Mouse (Mus musculus) kidney, postnatal 36 days (tissue): Measurements from ENCODE around the gene Ms4a6d.
"Not testable (repeated sequence)": the region's sequence is repeated elsewhere in the genome, so short reads cannot be mapped to it uniquely, and the experiment has no call there.

Experiments
- DNase-seq, 2 experiments: peaks; one replicate each; pipeline ENCODE4 v3.0.0; 2021 to 2022; ENCODE audit warnings: mixed read lengths in 2 of 2

Ms4a6d gene

GRCm38 (mm10) chr19:11604603-11605002, at the start of gene Ms4a6d:
Ms4a6d (minus strand) TSS chr19:11604849.
- DNase-seq: no peak

GRCm38 (mm10) chr19:11649564-11649963, 44.9 kb upstream of the Ms4a6d start:
- no peak for DNase-seq

- DNase-seq: no peak
These were observed 41.5 kb upstream of the Ms4a6d start for GRCm38 (mm10) chr19:11646166-11646565.

GRCm38 (mm10) chr19:11640732-11641131, 36.1 kb upstream of the Ms4a6d start, which contains the start of gene Ms4a3:
Ms4a3 (minus strand) TSS chr19:11640851.
- DNase-seq: no peak

DNA sequence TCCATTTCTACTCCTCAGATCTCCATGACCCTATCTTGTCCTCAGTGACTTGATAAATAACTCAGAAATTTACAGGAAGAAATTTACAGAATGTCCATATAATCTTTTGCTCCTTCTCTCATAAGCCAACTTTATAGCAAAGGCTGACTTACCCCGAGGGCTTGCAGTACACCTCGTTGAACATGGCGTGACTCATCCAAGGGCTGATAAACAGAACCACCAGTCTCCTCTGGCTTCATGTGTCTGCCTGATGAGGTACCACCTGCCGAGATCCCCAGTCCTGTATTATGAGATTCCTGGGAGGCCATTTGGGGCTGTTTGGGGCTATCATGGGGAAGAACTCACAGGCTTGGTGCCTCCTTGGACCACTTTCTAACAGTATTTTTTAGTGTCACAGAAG, 34.4 kb upstream of the Ms4a6d start:
- DNase-seq: no peak

DNA sequence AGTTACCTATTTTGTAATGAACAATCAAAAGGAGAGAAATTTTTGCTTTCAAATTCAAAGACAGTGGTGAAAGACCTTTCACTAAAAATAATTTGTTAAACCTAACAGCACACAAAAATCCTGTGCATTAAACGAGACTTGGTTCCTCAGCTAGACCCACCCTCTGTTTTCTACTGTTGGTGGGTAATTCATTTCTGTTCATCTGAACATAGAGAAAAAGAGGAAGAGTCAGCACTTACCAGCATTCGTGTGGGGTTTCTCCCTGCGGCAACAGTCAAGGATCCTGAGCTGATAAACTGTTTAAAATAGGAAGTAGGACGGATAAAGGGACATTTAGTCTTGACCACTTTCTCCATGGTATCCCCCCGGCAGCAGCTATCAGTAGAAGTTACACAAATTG, 30.9 kb upstream of the Ms4a6d start:
- DNase-seq: no peak

DNA sequence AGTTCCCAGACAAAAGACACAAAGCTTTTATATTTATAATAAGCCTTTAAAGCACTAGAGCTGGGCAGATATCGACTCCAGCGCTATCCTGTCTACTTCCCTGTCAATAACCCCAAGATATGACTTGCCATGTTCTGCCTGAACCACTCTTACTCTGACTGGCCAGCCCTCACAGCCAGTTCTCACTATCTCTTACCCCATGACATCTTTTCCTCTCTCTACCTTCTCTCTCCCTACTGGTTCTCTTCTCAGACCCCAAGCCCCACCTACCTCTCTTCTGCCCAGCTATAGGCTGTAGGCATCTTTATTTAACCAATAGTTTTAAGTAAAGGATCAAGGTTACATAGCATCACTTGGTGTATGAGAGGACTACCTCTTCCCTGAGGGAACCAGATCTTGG, 29.7 kb upstream of the Ms4a6d start:
- DNase-seq: no peak

DNA sequence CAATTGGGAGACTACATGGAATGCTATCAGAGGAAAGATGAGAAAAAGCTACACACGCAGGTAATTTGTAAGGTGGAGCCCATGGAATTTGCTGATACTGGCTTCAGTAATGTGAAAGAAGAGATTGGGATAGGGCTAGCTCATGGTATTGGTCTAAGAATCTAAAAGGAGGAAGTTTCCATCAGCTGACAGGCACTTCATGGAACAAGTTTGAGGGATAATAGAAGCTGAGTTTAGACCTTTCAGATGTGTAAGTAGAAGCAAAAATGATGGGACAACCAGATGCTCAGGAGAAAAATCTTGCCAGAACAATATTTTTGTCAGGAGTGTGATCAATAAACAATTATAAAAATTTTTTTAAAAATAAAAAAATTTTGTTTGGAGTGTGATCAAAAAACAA, 29.1 kb upstream of the Ms4a6d start:
- no peak for DNase-seq

DNA sequence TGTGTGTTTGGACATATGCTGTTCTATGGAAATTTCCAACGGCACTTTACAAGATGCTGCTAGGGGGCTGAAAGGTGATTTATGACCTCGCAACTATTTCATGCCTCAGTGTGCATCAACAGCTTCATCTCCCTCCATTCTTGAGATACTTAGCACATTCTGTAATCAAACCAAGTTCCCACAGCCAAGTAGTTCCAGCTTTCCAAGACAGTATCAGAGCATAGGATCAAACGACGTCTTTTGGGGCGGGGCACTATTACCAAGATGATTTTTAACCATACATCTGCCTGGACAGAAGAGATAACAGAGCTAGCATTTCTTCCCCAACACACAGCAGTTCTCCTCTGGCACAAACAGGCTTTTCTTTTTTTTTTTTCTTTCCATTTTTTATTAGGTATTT, 20.6 kb upstream of the Ms4a6d start:
- no peak for DNase-seq

DNA sequence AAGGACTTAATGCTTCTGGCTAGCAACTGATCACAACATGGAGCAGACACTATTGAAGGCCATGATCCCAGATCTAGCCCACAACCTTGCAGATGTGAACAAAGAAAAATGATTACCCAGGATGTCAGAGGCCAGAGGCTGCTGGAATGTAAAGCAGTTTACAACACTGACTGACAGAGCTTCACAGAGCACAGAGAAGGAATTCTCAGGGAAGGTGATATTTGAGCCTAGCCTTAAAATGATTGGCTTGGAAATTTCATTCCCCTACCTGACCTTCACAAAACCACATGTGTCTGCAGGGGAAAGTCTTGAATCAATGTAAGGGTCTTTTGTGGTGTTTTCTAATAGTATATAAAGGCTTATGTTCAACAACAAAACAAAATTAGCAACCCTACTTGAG, 20.2 kb upstream of the Ms4a6d start:
- DNase-seq: no peak

DNA sequence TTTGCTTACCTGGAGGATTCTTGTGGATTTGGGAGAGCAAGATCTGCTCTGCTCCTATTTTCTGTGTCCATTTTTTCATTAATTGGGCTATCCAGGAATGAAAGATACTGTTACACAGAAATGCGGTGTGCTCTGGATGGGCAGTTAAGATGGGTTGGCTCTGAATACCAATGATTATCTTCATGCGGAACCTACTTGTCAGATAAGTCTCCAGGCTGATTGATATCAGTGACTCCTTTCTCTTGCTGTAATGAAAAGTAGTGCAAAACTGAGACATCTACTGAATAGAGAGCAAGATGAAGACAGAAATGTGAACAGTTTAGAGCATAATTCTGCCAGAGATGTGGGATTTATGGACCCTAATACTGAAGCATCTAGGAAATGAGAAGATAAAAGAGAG, 18.9 kb upstream of the Ms4a6d start, which contains the start of gene Ms4a2:
Gene Ms4a2 (minus strand): TSS at position 169 of the 400 bp plus-strand sequence.
- DNase-seq: no peak

GRCm38 (mm10) chr19:11617983-11618382, 13.3 kb upstream of the Ms4a6d start:
- DNase-seq: no peak

GRCm38 (mm10) chr19:11614805-11615204, 10.2 kb upstream of the Ms4a6d start:
- no peak for DNase-seq

DNA sequence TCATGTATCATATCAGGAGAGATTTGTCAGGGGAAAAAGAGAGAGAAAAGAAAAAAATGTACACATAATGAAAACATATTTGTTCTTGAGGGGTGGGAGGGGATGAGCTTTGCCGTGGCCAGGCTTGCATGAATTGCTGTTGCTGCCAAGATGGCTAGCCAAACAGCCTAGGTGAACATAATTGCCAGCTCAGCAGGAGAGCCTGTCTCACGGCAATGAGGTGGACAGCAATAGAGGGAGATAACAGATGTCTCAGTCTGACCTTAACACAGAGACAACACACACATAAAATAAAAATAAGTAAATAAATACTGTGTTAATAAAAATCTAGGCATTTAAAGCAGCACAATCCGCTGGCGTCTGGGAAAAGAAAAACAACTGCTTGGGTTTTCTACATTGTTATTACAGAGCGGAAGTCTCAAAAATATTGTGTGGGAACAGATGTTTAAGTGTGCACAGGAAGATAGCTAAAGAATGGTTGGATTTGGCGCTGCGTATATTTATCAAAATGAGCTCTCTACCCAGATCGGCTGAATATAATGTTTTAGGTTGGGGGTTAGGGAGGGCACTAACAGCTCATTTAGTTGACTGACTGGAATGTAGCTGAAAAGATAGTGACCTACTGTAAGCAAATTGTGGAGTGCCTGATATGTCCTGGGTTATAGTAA, 9.3 kb upstream of the Ms4a6d start:
- no peak for DNase-seq

DNA sequence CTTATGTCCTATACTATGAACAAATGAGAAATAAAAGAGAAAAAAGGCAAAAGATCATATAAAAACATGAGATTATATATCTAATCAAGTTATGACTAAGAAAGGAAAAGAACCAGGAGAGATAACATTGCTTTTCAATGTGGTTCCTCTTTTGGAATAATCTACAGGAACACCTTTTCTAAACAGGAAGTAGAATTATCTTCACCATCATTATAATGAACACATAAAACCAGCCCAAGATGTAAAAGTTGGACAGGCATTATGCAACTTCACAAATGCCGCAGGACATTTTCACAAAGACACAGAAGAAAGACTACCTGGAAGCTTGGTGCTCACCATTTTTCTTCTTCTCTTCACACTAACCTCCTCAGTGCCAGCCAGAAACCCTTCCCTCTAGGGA, 8.4 kb upstream of the Ms4a6d start:
- no peak for DNase-seq

DNA sequence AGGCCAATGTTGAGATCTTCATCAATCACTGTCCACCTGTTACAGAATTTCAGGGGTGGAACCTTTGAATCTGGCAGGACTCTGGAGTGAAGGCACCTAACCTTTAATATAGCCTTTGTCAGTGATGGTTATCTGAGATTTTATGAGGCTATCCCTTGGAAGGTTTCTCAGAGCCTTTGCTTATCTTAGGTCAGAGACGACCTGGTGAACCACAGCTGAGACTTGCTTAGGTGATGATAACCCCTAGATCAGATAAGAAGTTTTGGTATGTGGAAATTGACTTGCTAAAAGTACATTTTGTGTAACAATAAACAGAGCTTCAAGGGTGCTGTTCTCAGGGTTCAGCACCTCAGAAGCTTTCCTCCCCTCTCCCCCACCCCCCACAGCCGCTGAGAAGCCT, 7.6 kb upstream of the Ms4a6d start:
- DNase-seq: no peak

DNA sequence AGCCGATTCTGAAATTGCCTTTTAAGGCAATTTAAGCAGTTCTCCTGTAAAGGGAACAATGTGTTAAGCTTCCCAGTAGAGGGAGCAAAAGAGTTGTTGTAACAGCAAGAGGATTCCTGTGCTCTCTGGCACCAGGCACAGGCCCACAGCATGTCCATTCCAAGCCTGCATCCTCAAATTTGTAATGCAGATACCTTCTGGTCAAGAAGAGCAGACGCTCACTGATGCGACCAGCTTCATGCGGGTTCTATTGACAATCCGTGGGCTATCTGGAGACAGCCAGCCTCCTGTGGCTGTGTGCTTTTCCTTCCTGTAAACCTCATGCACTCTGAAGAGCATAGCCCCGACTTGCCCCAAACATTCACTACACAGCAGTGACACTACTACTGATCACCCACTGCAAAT, 6.9 kb upstream of the Ms4a6d start:
- DNase-seq: peak; percentile 21 to 28

- DNase-seq: peak; percentile 6 to 70
These were observed 3.5 kb upstream of the Ms4a6d start for GRCm38 (mm10) chr19:11608172-11608571.

DNA sequence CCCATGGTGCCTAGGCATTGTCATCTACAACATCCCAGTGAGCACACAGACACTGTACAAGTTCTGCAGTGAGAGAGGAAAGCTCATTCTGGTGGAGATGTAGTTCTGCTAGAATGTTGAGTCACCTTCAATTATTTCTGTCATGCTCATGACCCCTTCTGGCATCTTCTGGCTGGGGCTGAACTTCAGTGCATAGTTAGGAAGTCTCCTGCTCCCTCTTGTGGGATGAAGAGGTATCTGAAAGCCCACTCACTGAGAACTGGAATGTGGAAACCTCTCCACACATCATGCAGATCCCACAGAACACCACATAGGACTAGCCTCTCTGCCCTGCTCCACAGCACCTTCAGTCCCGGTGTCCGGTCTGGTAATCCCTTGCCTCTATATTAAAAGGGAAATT, 2.6 kb downstream of the Ms4a6d start:
- peak; percentile 2 to 6 for DNase-seq

DNA sequence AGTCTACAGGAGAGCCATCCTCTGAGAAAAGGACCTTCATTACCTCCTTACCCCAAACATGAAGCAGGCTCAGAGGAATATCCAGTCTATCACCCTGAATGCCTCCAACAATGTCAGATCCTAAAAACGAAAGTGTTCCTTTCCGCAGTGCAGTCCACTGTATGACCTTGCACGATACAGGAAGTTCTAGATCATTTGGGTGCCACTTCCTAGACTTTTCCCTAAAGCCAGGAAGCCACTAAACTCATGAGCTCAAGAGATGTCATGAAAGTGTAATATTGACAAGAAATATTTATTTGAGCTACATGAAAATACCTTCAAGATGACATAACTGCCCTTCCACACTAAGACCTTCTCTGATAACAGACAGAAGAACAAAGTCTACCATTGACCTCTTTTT, 3.3 kb downstream of the Ms4a6d start:
- no peak for DNase-seq

DNA sequence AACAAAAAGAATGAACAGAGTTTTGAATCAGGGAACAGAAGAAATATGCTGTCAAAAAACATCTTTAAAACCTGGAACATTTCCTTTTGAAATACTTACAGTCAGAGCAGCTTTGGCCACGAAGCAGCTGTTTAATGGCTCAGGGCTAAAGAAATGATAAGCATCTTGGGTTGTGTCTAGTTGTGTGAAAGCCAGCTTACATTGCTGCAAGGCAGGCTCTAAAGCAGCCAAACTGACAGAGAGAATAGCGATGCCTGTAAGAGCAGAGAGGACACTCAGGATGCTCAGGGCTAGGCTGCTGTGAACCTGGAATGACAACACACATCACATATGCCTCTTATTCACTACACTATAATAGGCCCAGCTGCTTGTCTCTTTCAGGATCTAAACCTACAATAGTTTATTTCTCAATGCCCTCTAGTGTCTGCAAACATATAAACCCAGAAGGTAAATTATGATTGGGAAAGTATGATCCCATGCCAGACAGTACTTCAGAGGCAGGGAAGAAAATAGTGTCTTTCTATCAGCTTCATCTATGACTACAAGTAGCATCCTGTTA, 14.7 kb downstream of the Ms4a6d start:
- no peak for DNase-seq

DNA sequence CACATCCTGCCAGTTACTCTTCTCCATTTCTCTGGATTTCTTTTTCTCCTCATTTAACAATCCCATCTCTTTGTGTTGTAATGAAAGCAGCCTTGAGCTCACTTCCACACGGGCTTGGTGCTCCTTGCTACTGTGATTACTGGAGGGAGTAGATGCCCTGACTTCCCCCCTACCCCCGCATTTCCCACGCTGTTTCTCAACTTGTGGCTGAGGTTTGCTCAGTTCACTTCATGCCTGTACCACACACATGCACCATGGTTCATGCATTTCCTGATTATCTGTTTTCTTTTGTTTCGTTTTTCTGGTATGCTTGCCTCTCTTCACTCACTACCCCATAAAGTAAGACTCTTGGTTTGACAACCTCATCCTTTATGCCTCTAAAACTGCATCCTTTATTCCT, 15.4 kb downstream of the Ms4a6d start:
- DNase-seq: no peak

DNA sequence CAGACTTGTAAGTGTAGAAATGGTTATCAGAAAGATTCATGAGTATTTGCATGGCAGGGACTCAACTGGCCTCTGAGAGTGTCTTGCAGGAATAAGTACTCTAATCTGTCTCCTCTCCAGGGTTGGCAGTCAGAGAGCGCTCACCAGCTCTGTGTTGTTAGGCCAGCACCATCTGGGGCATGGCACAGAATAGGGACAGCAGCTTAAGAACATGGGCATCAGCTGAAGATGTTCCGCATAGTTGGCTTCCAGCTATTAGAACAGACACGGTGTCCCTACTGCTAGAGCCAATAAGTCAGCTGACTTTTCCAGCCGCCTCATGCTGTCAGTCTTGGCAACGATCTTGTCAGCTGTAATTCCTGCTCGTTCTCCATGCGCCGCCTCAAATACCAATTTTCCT, 29.7 kb downstream of the Ms4a6d start:
- peak in 1 of 2 experiments; percentile 1 for DNase-seq

DNA sequence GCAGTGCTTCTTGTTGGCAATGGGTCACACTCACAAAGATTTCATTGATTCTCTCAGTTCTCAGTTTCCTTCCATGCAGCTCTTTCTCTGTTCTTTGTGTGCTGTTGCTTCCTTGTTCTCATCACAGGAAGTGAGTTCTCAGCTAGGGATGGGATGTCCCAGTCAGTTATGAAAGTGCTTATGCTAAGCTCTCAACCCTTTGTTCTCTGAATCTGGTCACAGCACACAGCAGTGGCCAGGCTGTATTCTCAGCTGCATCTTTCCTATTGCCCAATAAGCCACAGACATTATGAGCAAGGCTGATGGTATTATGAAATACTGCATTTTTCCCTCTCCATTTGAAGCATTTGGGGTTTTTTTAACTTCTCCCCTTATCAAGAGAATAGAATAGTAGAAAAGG, 45.1 kb downstream of the Ms4a6d start:
- DNase-seq: not testable (repeated sequence)

GRCm38 (mm10) chr19:11554726-11555125, 49.9 kb downstream of the Ms4a6d start:
- no peak for DNase-seq
